Mouse (Mus musculus) c-Kit-negative CD71-positive TER-119-positive erythroid progenitor cells, embryonic 14.5 days (primary cell): ENCODE measurements around the gene Hlcs.

Source experiments
- DNase-seq: peaks from one replicate; pipeline ENCODE4 v3.0.0-alpha.2; 2013; ENCODE audit warnings: low read depth, low spot score

The Hlcs gene

GRCm38 (mm10) chr16:94327781-94328711 lies 14.7 kb upstream of the Hlcs start, which contains the start of gene Ripply3:
TSS of gene Ripply3 (plus strand) at chr16:94328420.
- DNase-seq: no peak

- no peak for DNase-seq
These were observed 12.6 kb upstream of the Hlcs start for GRCm38 (mm10) chr16:94326008-94326407.

- no peak for DNase-seq
These were observed 10.3 kb upstream of the Hlcs start for GRCm38 (mm10) chr16:94323681-94324080.

GRCm38 (mm10) chr16:94320223-94320622 lies 6.9 kb upstream of the Hlcs start:
- no peak for DNase-seq

GRCm38 (mm10) chr16:94317752-94318151 lies 4.4 kb upstream of the Hlcs start:
- DNase-seq: no peak

GRCm38 (mm10) chr16:94315215-94315614 lies 1.8 kb upstream of the Hlcs start:
- no peak for DNase-seq

- no peak for DNase-seq
These were observed 1.3 kb upstream of the Hlcs start for GRCm38 (mm10) chr16:94314626-94315025.

GRCm38 (mm10) chr16:94312663-94313228 lies 625 bp downstream of the Hlcs start:
- DNase-seq: no peak

GRCm38 (mm10) chr16:94311931-94312330 lies 1.4 kb downstream of the Hlcs start:
- no peak for DNase-seq

- no peak for DNase-seq
These were observed 2.0 kb downstream of the Hlcs start for GRCm38 (mm10) chr16:94311416-94311815.

GRCm38 (mm10) chr16:94309025-94309424 lies 4.3 kb downstream of the Hlcs start:
- no peak for DNase-seq

- DNase-seq: no peak
These were observed 5.4 kb downstream of the Hlcs start for GRCm38 (mm10) chr16:94307942-94308341.

- no peak for DNase-seq
These were observed 5.8 kb downstream of the Hlcs start for GRCm38 (mm10) chr16:94307526-94307925.

- DNase-seq: no peak
These were observed 10.2 kb downstream of the Hlcs start for GRCm38 (mm10) chr16:94303203-94303535.

- DNase-seq: no peak
These were observed 10.8 kb downstream of the Hlcs start for GRCm38 (mm10) chr16:94302274-94303202.

- no peak for DNase-seq
These were observed 11.7 kb downstream of the Hlcs start for GRCm38 (mm10) chr16:94301696-94302095.

GRCm38 (mm10) chr16:94301194-94301593 lies 12.2 kb downstream of the Hlcs start:
- DNase-seq: no peak

- DNase-seq: no peak
These were observed 14.2 kb downstream of the Hlcs start for GRCm38 (mm10) chr16:94299210-94299609.

GRCm38 (mm10) chr16:94298081-94298480 lies 15.3 kb downstream of the Hlcs start:
- DNase-seq: no peak

- no peak for DNase-seq
These were observed 22.2 kb downstream of the Hlcs start for GRCm38 (mm10) chr16:94291141-94291540.

- DNase-seq: no peak
These were observed 23.0 kb downstream of the Hlcs start for GRCm38 (mm10) chr16:94290073-94290999.
